Mouse (Mus musculus): ENCODE results near the gene Metrn.

- no peak for TF ChIP-seq CTCF (IDR thresholded peaks at IDR 0.05; ENCODE audit: low read depth, low read length)
- no peak for TF ChIP-seq POLR2A (IDR thresholded peaks at IDR 0.05; ENCODE audit: insufficient read depth, low read length)
Observed at GRCm38 (mm10) chr17:25794998-25795397, 1.9 kb downstream of the Metrn start.

Data from ES-Bruce4 (cell line).